8 mouse cellular contexts compared by ENCODE assay signal in genomic region chr10:10355605-10356227, GRCm38 (mm10).
DNase-seq lines count a peak whose midpoint lies in the region; ATAC-seq lines count a peak whose summit lies in the region.

No protein-coding gene starts in this region.

- no peaks in the 10 kb centered on the region for H3K9me3 ChIP-seq in hindbrain, embryonic 15.5 days
- H3K9me3 ChIP-seq in limb, embryonic 13.5 days, result no peaks in the 10 kb centered on the region

- H3K4me2 ChIP-seq in hindbrain, embryonic 15.5 days, result no peak overlapping the region
- H3K4me2 ChIP-seq in limb, embryonic 13.5 days (replicated peaks), result no peak overlapping the region

- no peak overlapping the region for H3K27ac ChIP-seq in hindbrain, embryonic 15.5 days (replicated peaks)
- H3K27ac ChIP-seq in limb, embryonic 13.5 days, result no peak overlapping the region

- WGBS in hindbrain, embryonic 15.5 days, result 12% methylated on average over 3 of the region's 3 CpGs
- 10% methylated on average over 3 of the region's 3 CpGs for WGBS in limb, embryonic 13.5 days

- no peaks in the 10 kb centered on the region for H3K27me3 ChIP-seq in hindbrain, embryonic 15.5 days
- no peaks in the 10 kb centered on the region for H3K27me3 ChIP-seq in limb, embryonic 13.5 days

- H3K4me3 ChIP-seq in hindbrain, embryonic 15.5 days, result no peak overlapping the region
- no peak overlapping the region for H3K4me3 ChIP-seq in limb, embryonic 13.5 days

- DNase-seq in adrenal gland, adult 2 months, result peak; percentile 2
- no peak for DNase-seq in adrenal gland, adult 18-20 months (ENCODE audit: low spot score in 2 of 2)
- peak; percentile 74 for DNase-seq in NIH3T3 (ENCODE audit: low read depth)
- DNase-seq in embryo, embryonic 11.5 days (ENCODE audit: low read depth, low spot score), result peak; percentile 43
- peak; percentile 78 for DNase-seq in retina, embryonic 14.5 days (ENCODE audit: low spot score)
- no peak for DNase-seq in spleen, postnatal 10 days (ENCODE audit: low spot score in 2 of 2)

- peak; percentile 94 for ATAC-seq in hindbrain, embryonic 15.5 days (ENCODE audit: low FRiP score, low read depth)
- peak; percentile 84 for ATAC-seq in limb, embryonic 13.5 days (ENCODE audit: low FRiP score, low read depth)

- no peak overlapping the region for H3K9ac ChIP-seq in hindbrain, embryonic 15.5 days
- no peak overlapping the region for H3K9ac ChIP-seq in limb, embryonic 13.5 days

- H3K4me1 ChIP-seq in hindbrain, embryonic 15.5 days (replicated peaks), result no peaks in the 10 kb centered on the region
- H3K4me1 ChIP-seq in limb, embryonic 13.5 days, result no peaks in the 10 kb centered on the region

- H3K36me3 ChIP-seq in hindbrain, embryonic 15.5 days, result no peaks in the 10 kb centered on the region
- no peaks in the 10 kb centered on the region for H3K36me3 ChIP-seq in limb, embryonic 13.5 days

Comparison
In these comparisons a context has a peak if more than half of its experiments do, and no peak if none do; other contexts are left out.
1. DNase-seq: peak in adrenal gland, adult 2 months (single experiment), NIH3T3 (single experiment), embryo, embryonic 11.5 days (single experiment) and retina, embryonic 14.5 days (single experiment); none in adrenal gland, adult 18-20 months (0 of 2) and spleen, postnatal 10 days (0 of 2).